Mouse (Mus musculus) stomach, embryonic 16.5 days (tissue): ENCODE measurements around the gene Cntnap2. TPM values are rescaled to one million over a fixed set of nuclear protein-coding genes. Genes with fewer than 3 reads are reported as not detected.
"Not testable (repeated sequence)": the region's sequence is repeated elsewhere in the genome, so short reads cannot be mapped to it uniquely, and the experiment has no call there.

Experiments used
- ATAC-seq: fragments of 200-750 bp; cut with Nextera tagmentation; 2 replicates; pipeline ENCODE4 v1.8.0; 2017; ENCODE audit warnings: moderate number of reproducible peaks, moderate TSS enrichment; ENCODE audit not compliant: insufficient read depth, low FRiP score
- H3K27ac ChIP-seq: fragments of 300-500 bp; sonication (generic); 2 replicates; pipeline ENCODE4 v1.5.1; 2014; ENCODE audit warnings: low read length
- H3K27me3 ChIP-seq: fragments of 300-500 bp; sonication (generic); 2 replicates; pipeline ENCODE4 v1.6.1; 2014; ENCODE audit warnings: low read length, control low read depth, mixed read lengths; ENCODE audit not compliant: control insufficient read depth, insufficient read depth
- H3K36me3 ChIP-seq: fragments of 300-500 bp; sonication (generic); 2 replicates; pipeline ENCODE4 v1.6.1; 2014; ENCODE audit warnings: low read length; ENCODE audit not compliant: control insufficient read depth, insufficient read depth
- H3K4me1 ChIP-seq: fragments of 300-500 bp; sonication (generic); 2 replicates; pipeline ENCODE4 v1.6.1; 2014; ENCODE audit warnings: low read length, control low read depth, mixed read lengths; ENCODE audit not compliant: control insufficient read depth, insufficient read depth
- H3K4me2 ChIP-seq: fragments of 300-500 bp; sonication (generic); 2 replicates; pipeline ENCODE4 v1.6.1; 2014; ENCODE audit warnings: low read depth, low read length, mixed read lengths
- H3K4me3 ChIP-seq: fragments of 300-500 bp; sonication (generic); replicated peaks from 2 replicates; pipeline ENCODE4 v1.5.1; 2014; ENCODE audit warnings: mild to moderate bottlenecking, low read length
- H3K9ac ChIP-seq: fragments of 300-500 bp; sonication (generic); 2 replicates; pipeline ENCODE4 v1.6.1; 2014; ENCODE audit warnings: low read length
- H3K9me3 ChIP-seq: fragments of 300-500 bp; sonication (generic); replicated peaks from 2 replicates; pipeline ENCODE4 v1.6.1; 2016; ENCODE audit warnings: low read length, control low read depth; ENCODE audit not compliant: control insufficient read depth
- WGBS: fragments of 180-500 bp; shearing (Covaris S2); extraction: QIAGEN DNeasy Blood & Tissue Kit; methylation state at CpG from one replicate; pipeline ENCODE4 v1.1.7; 2014; 5-methylcytosine and 5-hydroxymethylcytosine counted together
- polyA plus RNA-seq: library from polyadenylated mRNA; unstranded; fragments of >200 nt; fragmentation: Nextera tagmentation; extraction: Ambion mirVana; gene quantifications from 2 replicates; pipeline ENCODE4 v1.2.1, GENCODE M21; 2015

Cntnap2 gene
- polyA plus RNA-seq, 1 experiment from 2014 or later: 2.1 TPM

- not testable (repeated sequence) for H3K4me3 ChIP-seq, H3K9me3 ChIP-seq, H3K36me3 ChIP-seq, H3K27ac ChIP-seq, H3K4me2 ChIP-seq, H3K27me3 ChIP-seq, ATAC-seq, H3K4me1 ChIP-seq, H3K9ac ChIP-seq
Observed at GRCm38 (mm10) chr6:47183850-47184249, 2124.7 kb downstream of the Cntnap2 start.

GRCm38 (mm10) chr6:47188193-47188592 is 2129.0 kb downstream of the Cntnap2 start:
- H3K4me2 ChIP-seq: no peak overlapping the region
- no peak for ATAC-seq
- H3K36me3 ChIP-seq: no peaks in the 10 kb centered on the region

GRCm38 (mm10) chr6:47188596-47188995 is 2129.4 kb downstream of the Cntnap2 start:
- H3K4me3 ChIP-seq, H3K4me1 ChIP-seq, H3K9ac ChIP-seq, H3K4me2 ChIP-seq, ATAC-seq, H3K27me3 ChIP-seq, H3K27ac ChIP-seq, H3K9me3 ChIP-seq, H3K36me3 ChIP-seq: not testable (repeated sequence)
- WGBS: 93% methylated on average over 6 of the region's 6 CpGs

More at GRCm38 (mm10) chr6:47188193-47188592, 2129.0 kb downstream of the Cntnap2 start:
- Histone ChIP-seq H3K27ac (no peak overlapping the region), H3K9me3 (no peaks in the 10 kb centered on the region), H3K9ac (no peak overlapping the region), H3K4me3 (no peak overlapping the region), H3K27me3 (no peaks in the 10 kb centered on the region), H3K4me1 (no peaks in the 10 kb centered on the region)
- 62% methylated on average over 7 of the region's 7 CpGs for WGBS

- H3K4me2 ChIP-seq: no peak overlapping the region
- no peaks in the 10 kb centered on the region for H3K9me3 ChIP-seq
- H3K27ac ChIP-seq: no peak overlapping the region
- 72% methylated on average over 7 of the region's 7 CpGs for WGBS
- ATAC-seq: no peak
- H3K9ac ChIP-seq: no peak overlapping the region
- H3K36me3 ChIP-seq: no peaks in the 10 kb centered on the region
- H3K27me3 ChIP-seq: no peaks in the 10 kb centered on the region
- no peak overlapping the region for H3K4me3 ChIP-seq
- no peaks in the 10 kb centered on the region for H3K4me1 ChIP-seq
Observed at GRCm38 (mm10) chr6:47190282-47190681, 2131.1 kb downstream of the Cntnap2 start.

GRCm38 (mm10) chr6:47191277-47191800 is 2132.2 kb downstream of the Cntnap2 start:
- Histone ChIP-seq H3K27me3 (no peaks in the 10 kb centered on the region), H3K4me1 (no peaks in the 10 kb centered on the region), H3K4me3 (0 out of 2 replicates have a peak overlapping the region, but pooled peaks have one; percentile 14), H3K27ac (no peak overlapping the region), H3K9ac (no peak overlapping the region; the same call in 1 of the 2 replicates), H3K4me2 (peak overlapping the region; percentile 39), H3K9me3 (no peaks in the 10 kb centered on the region), H3K36me3 (no peaks in the 10 kb centered on the region)
- ATAC-seq: no peak
- WGBS: 17% methylated on average over 7 of the region's 7 CpGs

GRCm38 (mm10) chr6:47191940-47192339 is 2132.8 kb downstream of the Cntnap2 start:
- H3K4me1 ChIP-seq: no peaks in the 10 kb centered on the region
- 85% methylated on average over 10 of the region's 10 CpGs for WGBS
- 0 out of 2 replicates have a peak overlapping the region, but pooled peaks have one; percentile 14 for H3K4me3 ChIP-seq
- H3K9ac ChIP-seq: no peak overlapping the region
- H3K27me3 ChIP-seq: no peaks in the 10 kb centered on the region
- no peaks in the 10 kb centered on the region for H3K36me3 ChIP-seq
- H3K27ac ChIP-seq: no peak overlapping the region
- no peak for ATAC-seq
- H3K9me3 ChIP-seq: no peaks in the 10 kb centered on the region
- H3K4me2 ChIP-seq: no peak overlapping the region

- no peak overlapping the region for H3K27ac ChIP-seq
- no peaks in the 10 kb centered on the region for H3K4me1 ChIP-seq
- H3K4me2 ChIP-seq: no peak overlapping the region
- no peaks in the 10 kb centered on the region for H3K9me3 ChIP-seq
- no peaks in the 10 kb centered on the region for H3K36me3 ChIP-seq
- ATAC-seq: no peak
- 70% methylated on average over 9 of the region's 9 CpGs for WGBS
- H3K9ac ChIP-seq: no peak overlapping the region
- H3K4me3 ChIP-seq: no peak overlapping the region
- no peaks in the 10 kb centered on the region for H3K27me3 ChIP-seq
Observed at GRCm38 (mm10) chr6:47192478-47192877, 2133.3 kb downstream of the Cntnap2 start.

GRCm38 (mm10) chr6:47197570-47197969 is 2138.4 kb downstream of the Cntnap2 start:
- no peak overlapping the region for H3K4me3 ChIP-seq
- H3K9ac ChIP-seq: no peak overlapping the region
- H3K27me3 ChIP-seq: no peaks in the 10 kb centered on the region
- no peaks in the 10 kb centered on the region for H3K4me1 ChIP-seq
- no peak overlapping the region for H3K27ac ChIP-seq
- H3K4me2 ChIP-seq: no peak overlapping the region
- ATAC-seq: no peak
- H3K36me3 ChIP-seq: no peaks in the 10 kb centered on the region
- no peaks in the 10 kb centered on the region for H3K9me3 ChIP-seq

- ATAC-seq: no peak
- Histone ChIP-seq H3K9ac (no peak overlapping the region), H3K36me3 (no peaks in the 10 kb centered on the region), H3K9me3 (no peaks in the 10 kb centered on the region), H3K4me1 (no peaks in the 10 kb centered on the region), H3K27ac (no peak overlapping the region), H3K27me3 (no peaks in the 10 kb centered on the region), H3K4me3 (no peak overlapping the region), H3K4me2 (no peak overlapping the region)
Observed at GRCm38 (mm10) chr6:47200671-47201070, 2141.5 kb downstream of the Cntnap2 start.

- no peaks in the 10 kb centered on the region for H3K27me3 ChIP-seq
- no peaks in the 10 kb centered on the region for H3K9me3 ChIP-seq
- no peaks in the 10 kb centered on the region for H3K36me3 ChIP-seq
- H3K4me3 ChIP-seq: no peak overlapping the region
- no peak overlapping the region for H3K27ac ChIP-seq
- no peak overlapping the region for H3K9ac ChIP-seq
- H3K4me2 ChIP-seq: no peak overlapping the region
- no peaks in the 10 kb centered on the region for H3K4me1 ChIP-seq
- WGBS: 62% methylated on average over 1 of the region's 1 CpGs
- ATAC-seq: no peak
Observed at GRCm38 (mm10) chr6:47208031-47208430, 2148.9 kb downstream of the Cntnap2 start.
